ENCODE assay signal across 8 mouse cellular contexts in the genomic region with DNA sequence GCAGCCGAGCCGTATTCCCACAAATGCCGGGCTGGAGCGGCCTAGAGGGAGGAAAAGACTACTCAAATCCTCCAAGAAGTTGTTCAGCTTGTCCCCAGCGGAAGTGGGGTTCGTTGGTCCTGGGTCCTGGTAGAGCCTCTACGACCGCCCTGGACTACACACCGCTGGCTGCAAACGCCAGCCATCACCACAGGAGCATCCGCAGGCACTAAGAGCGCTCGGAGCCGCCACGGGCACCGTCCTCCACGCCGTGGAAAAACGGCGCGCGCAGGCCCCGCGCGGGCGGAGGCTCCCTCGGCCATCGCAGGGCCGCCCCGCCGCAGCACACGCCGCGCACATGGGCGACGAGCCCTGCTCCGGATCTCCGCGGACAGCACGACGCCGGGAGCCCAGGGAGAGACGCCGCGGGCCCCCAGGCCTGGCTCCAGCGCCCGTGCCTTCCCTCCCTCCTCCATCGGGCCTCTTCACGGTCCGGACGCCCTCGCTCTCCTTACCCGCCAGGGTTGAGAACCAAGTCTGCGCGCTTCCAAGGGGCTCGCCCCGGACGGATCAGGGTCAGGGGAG. TPM values are rescaled to one million over a fixed set of nuclear protein-coding genes. Genes with fewer than 3 reads are reported as not detected.
DNase-seq lines count a peak whose midpoint lies in the region; ATAC-seq lines count a peak whose summit lies in the region.

No protein-coding gene starts in this region.

- peak; percentile 35 for ATAC-seq in CD4-positive, CD25-positive, alpha-beta regulatory T cell, adult 4 months
- ATAC-seq in embryonic facial prominence, embryonic 14.5 days (ENCODE audit: low read depth) = peak; percentile 85
- peak; percentile 80 for ATAC-seq in stomach, embryonic 14.5 days (ENCODE audit: insufficient number of reproducible peaks, insufficient read depth, low FRiP score, low read depth)

- intact Hi-C loops in gastrocnemius, postnatal 14 days (cut with DNase I; ENCODE audit: low total_unique reads) = no loop called here

- H3K27ac ChIP-seq in embryonic facial prominence, embryonic 14.5 days (replicated peaks; ENCODE audit: low read depth, low read length) = peak overlapping the region; percentile 100
- peak overlapping the region; percentile 99 for H3K27ac ChIP-seq in stomach, embryonic 14.5 days (ENCODE audit: low read length)

- H3K36me3 ChIP-seq in embryonic facial prominence, embryonic 14.5 days (ENCODE audit: control insufficient read depth, insufficient read depth, low read length) = no peaks in the 10 kb centered on the region
- H3K36me3 ChIP-seq in stomach, embryonic 14.5 days (ENCODE audit: control insufficient read depth, insufficient read depth, low read length) = no peaks in the 10 kb centered on the region

- H3K4me2 ChIP-seq in embryonic facial prominence, embryonic 14.5 days (ENCODE audit: low read depth, low read length) = peak overlapping the region; percentile 75
- H3K4me2 ChIP-seq in stomach, embryonic 14.5 days (replicated peaks; ENCODE audit: low read depth, low read length) = peak overlapping the region; percentile 89

- peak overlapping the region; percentile 100 for H3K9ac ChIP-seq in embryonic facial prominence, embryonic 14.5 days (ENCODE audit: low read depth, low read length)
- peak overlapping the region; percentile 99 for H3K9ac ChIP-seq in stomach, embryonic 14.5 days (replicated peaks; ENCODE audit: low read depth, low read length)

- peak overlapping the region; percentile 99 for H3K4me3 ChIP-seq in embryonic facial prominence, embryonic 14.5 days (ENCODE audit: low read depth, low read length)
- peak overlapping the region; percentile 98 for H3K4me3 ChIP-seq in stomach, embryonic 14.5 days (ENCODE audit: low read depth, low read length)

- DNase-seq in heart, adult 11 months = peak; percentile 94
- DNase-seq in heart, adult 8-10 months (ENCODE audit: low spot score) = no peak
- DNase-seq in embryonic facial prominence, embryonic 14.5 days (ENCODE audit: low spot score) = peak; percentile 22
- DNase-seq in induced T-regulatory cell, adult 2 months (ENCODE audit: low read depth) = peak; percentile 73
- peak; percentile 20 for DNase-seq in lung, postnatal 25 days (ENCODE audit: low spot score)
- no peak for DNase-seq in gastrocnemius, postnatal 14 days

- H3K4me1 ChIP-seq in embryonic facial prominence, embryonic 14.5 days (ENCODE audit: control insufficient read depth, insufficient read depth, low read length) = peaks cover 19% of the 10 kb centered on the region
- H3K4me1 ChIP-seq in stomach, embryonic 14.5 days (ENCODE audit: control insufficient read depth, insufficient read depth, low read length) = peaks cover 20% of the 10 kb centered on the region

- no peaks in the 10 kb centered on the region for H3K27me3 ChIP-seq in embryonic facial prominence, embryonic 14.5 days (replicated peaks; ENCODE audit: control insufficient read depth, insufficient read depth, low read length)
- no peaks in the 10 kb centered on the region for H3K27me3 ChIP-seq in stomach, embryonic 14.5 days (ENCODE audit: control insufficient read depth, insufficient read depth, low read length)

- H3K9me3 ChIP-seq in embryonic facial prominence, embryonic 14.5 days (ENCODE audit: control insufficient read depth, low read length) = no peaks in the 10 kb centered on the region
- H3K9me3 ChIP-seq in stomach, embryonic 14.5 days (ENCODE audit: control insufficient read depth, low read depth, low read length) = no peaks in the 10 kb centered on the region

- WGBS in embryonic facial prominence, embryonic 14.5 days = under 1% methylated on average over 26 of the region's 58 CpGs
- WGBS in stomach, embryonic 14.5 days = 0% methylated on average over 58 of the region's 58 CpGs

RNA-seq across cellular contexts. Expression of gene Prrc2c, which starts 0.4 kb away (rescaled TPM):
- 10 to 100 TPM; 68.5 to 76.0 (median 71.9) TPM for total RNA-seq in heart, adult 8-10 months (2022)
- polyA plus RNA-seq in CD4-positive, CD25-positive, alpha-beta regulatory T cell, adult 4 months (2017; shearing (Covaris generic)) = 100 to 1,000 TPM; 259 to 407 TPM
- 140 and 150 TPM in 2 replicates for polyA plus RNA-seq in embryonic facial prominence, embryonic 14.5 days (2014; fragmentation: Nextera tagmentation; extraction: Ambion mirVana)
- polyA plus RNA-seq in stomach, embryonic 14.5 days (2014; fragmentation: Nextera tagmentation; extraction: Ambion mirVana) = 203 and 211 TPM in 2 replicates
- 10 to 100 TPM; 57.9 to 58.5 TPM for total RNA-seq in gastrocnemius, postnatal 14 days (2021)

Comparison
In these comparisons a context has a peak if more than half of its experiments do, and no peak if none do; other contexts are left out.
1. DNase-seq: peak in heart, adult 11 months (single experiment), embryonic facial prominence, embryonic 14.5 days (single experiment), induced T-regulatory cell, adult 2 months (single experiment) and lung, postnatal 25 days (single experiment); none in heart, adult 8-10 months (single experiment) and gastrocnemius, postnatal 14 days (single experiment).
2. ATAC-seq: peak in every context shown above with its lines; median percentile 85 in embryonic facial prominence, embryonic 14.5 days; 80 in stomach, embryonic 14.5 days; 35 in CD4-positive, CD25-positive, alpha-beta regulatory T cell, adult 4 months.